Mouse (Mus musculus) liver, embryonic 15.5 days (tissue): ENCODE data around the gene Dnm3. TPM values are rescaled to one million over a fixed set of nuclear protein-coding genes. Genes with fewer than 3 reads are reported as not detected.

Experiments
- ATAC-seq: fragments of 200-750 bp; cut with Nextera tagmentation; 2 replicates; pipeline ENCODE4 v1.8.0; 2017; ENCODE audit warnings: moderate number of reproducible peaks, mild to moderate bottlenecking, moderate library complexity; ENCODE audit not compliant: insufficient read depth
- H3K27ac ChIP-seq: fragments of 300-500 bp; sonication (generic); replicated peaks from 2 replicates; pipeline ENCODE4 v1.5.1; 2015; ENCODE audit warnings: mild to moderate bottlenecking, inconsistent platforms
- H3K27me3 ChIP-seq: fragments of 300-500 bp; sonication (generic); 2 replicates; pipeline ENCODE4 v1.6.1; 2015; ENCODE audit warnings: mild to moderate bottlenecking, inconsistent platforms
- H3K36me3 ChIP-seq: fragments of 300-500 bp; sonication (generic); replicated peaks from 2 replicates; pipeline ENCODE4 v1.6.1; 2015; ENCODE audit warnings: moderate library complexity, mild to moderate bottlenecking, inconsistent platforms
- H3K4me1 ChIP-seq: fragments of 300-500 bp; sonication (generic); replicated peaks from 2 replicates; pipeline ENCODE4 v1.6.1; 2015; ENCODE audit warnings: inconsistent platforms
- H3K4me2 ChIP-seq: fragments of 300-500 bp; sonication (generic); 2 replicates; pipeline ENCODE4 v1.6.1; 2015; ENCODE audit warnings: moderate library complexity, mild to moderate bottlenecking, inconsistent platforms
- H3K4me3 ChIP-seq: fragments of 300-500 bp; sonication (generic); replicated peaks from 2 replicates; pipeline ENCODE4 v1.5.1; 2015; ENCODE audit warnings: mild to moderate bottlenecking, inconsistent platforms
- H3K9ac ChIP-seq: fragments of 300-500 bp; sonication (generic); 2 replicates; pipeline ENCODE4 v1.6.1; 2015; ENCODE audit warnings: moderate library complexity, mild to moderate bottlenecking, inconsistent platforms
- H3K9me3 ChIP-seq: fragments of 300-500 bp; sonication (generic); replicated peaks from 2 replicates; pipeline ENCODE4 v1.6.1; 2016; ENCODE audit warnings: inconsistent platforms
- WGBS: fragments of 180-500 bp; shearing (Covaris S2); methylation state at CpG from one replicate; pipeline ENCODE4 v1.1.7; 2015; ENCODE audit warnings: mixed read lengths; ENCODE audit not compliant: insufficient replicate concordance; 5-methylcytosine and 5-hydroxymethylcytosine counted together
- polyA plus RNA-seq: library from polyadenylated mRNA; unstranded; fragments of >200 nt; fragmentation: Nextera tagmentation; extraction: Ambion mirVana; gene quantifications from 2 replicates; pipeline ENCODE4 v1.2.1, GENCODE M21; 2015

Gene Dnm3
- polyA plus RNA-seq, 1 experiment from 2014 or later, result 1.2 TPM

GRCm38 (mm10) chr1:162036461-162036835, 441.4 kb downstream of the Dnm3 start:
- H3K27me3 ChIP-seq, result no peaks in the 10 kb centered on the region
- H3K9ac ChIP-seq, result no peak overlapping the region
- no peaks in the 10 kb centered on the region for H3K36me3 ChIP-seq
- no peaks in the 10 kb centered on the region for H3K9me3 ChIP-seq
- no peak overlapping the region for H3K27ac ChIP-seq
- 28% methylated on average over 5 of the region's 5 CpGs for WGBS
- H3K4me3 ChIP-seq, result no peak overlapping the region
- peaks cover 5% of the 10 kb centered on the region; the same call in 1 of the 2 replicates for H3K4me1 ChIP-seq
- no peak overlapping the region for H3K4me2 ChIP-seq
- ATAC-seq, result no peak

GRCm38 (mm10) chr1:162035800-162036460, 441.9 kb downstream of the Dnm3 start:
- ATAC-seq, result no peak
- H3K4me3 ChIP-seq, result no peak overlapping the region
- H3K27me3 ChIP-seq, result no peaks in the 10 kb centered on the region
- H3K9me3 ChIP-seq, result no peaks in the 10 kb centered on the region
- no peaks in the 10 kb centered on the region for H3K36me3 ChIP-seq
- peaks cover 5% of the 10 kb centered on the region; the same call in 1 of the 2 replicates for H3K4me1 ChIP-seq
- 71% methylated on average over 6 of the region's 6 CpGs for WGBS
- no peak overlapping the region for H3K27ac ChIP-seq
- H3K9ac ChIP-seq, result no peak overlapping the region
- H3K4me2 ChIP-seq, result no peak overlapping the region

GRCm38 (mm10) chr1:162023681-162024270, 454.1 kb downstream of the Dnm3 start:
- H3K36me3 ChIP-seq, result no peaks in the 10 kb centered on the region
- no peak for ATAC-seq
- H3K4me3 ChIP-seq, result no peak overlapping the region
- H3K27me3 ChIP-seq, result no peaks in the 10 kb centered on the region
- H3K4me2 ChIP-seq, result no peak overlapping the region
- no peak overlapping the region for H3K9ac ChIP-seq
- no peaks in the 10 kb centered on the region for H3K4me1 ChIP-seq
- H3K9me3 ChIP-seq, result no peaks in the 10 kb centered on the region
- WGBS, result 65% methylated on average over 8 of the region's 8 CpGs
- H3K27ac ChIP-seq, result no peak overlapping the region

GRCm38 (mm10) chr1:162020766-162021165, 457.1 kb downstream of the Dnm3 start:
- Histone ChIP-seq H3K4me2 (no peak overlapping the region), H3K27me3 (no peaks in the 10 kb centered on the region), H3K4me3 (no peak overlapping the region), H3K9me3 (no peaks in the 10 kb centered on the region), H3K27ac (no peak overlapping the region), H3K4me1 (no peaks in the 10 kb centered on the region), H3K36me3 (no peaks in the 10 kb centered on the region), H3K9ac (no peak overlapping the region)
- 67% methylated on average over 4 of the region's 4 CpGs for WGBS
- ATAC-seq, result no peak

- H3K4me2 ChIP-seq, result no peak overlapping the region
- no peaks in the 10 kb centered on the region for H3K27me3 ChIP-seq
- no peak overlapping the region for H3K27ac ChIP-seq
- ATAC-seq, result no peak
- no peak overlapping the region for H3K4me3 ChIP-seq
- H3K4me1 ChIP-seq, result no peaks in the 10 kb centered on the region
- whole genome bisulfite sequencing, result 80% methylated on average over 7 of the region's 7 CpGs
- no peaks in the 10 kb centered on the region for H3K36me3 ChIP-seq
- H3K9me3 ChIP-seq, result no peaks in the 10 kb centered on the region
- no peak overlapping the region for H3K9ac ChIP-seq
Observed at GRCm38 (mm10) chr1:162020303-162020731, 457.5 kb downstream of the Dnm3 start.

DNA sequence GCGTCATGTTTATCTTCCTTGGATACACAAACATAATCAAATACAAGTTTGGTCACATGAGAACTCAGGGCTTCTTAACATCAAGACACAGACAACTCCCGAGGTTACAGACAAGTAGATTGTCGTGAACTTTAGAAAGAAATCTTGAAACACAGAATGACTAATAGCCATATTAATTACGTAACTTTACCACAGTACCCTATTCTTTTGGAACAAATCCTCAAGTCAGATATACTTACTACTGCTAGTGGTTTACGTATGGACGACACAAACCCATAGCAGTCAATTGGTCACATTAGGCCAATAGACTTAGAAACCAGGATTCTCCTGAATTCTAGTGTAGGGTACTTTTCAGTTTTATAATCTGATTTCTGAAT, 459.2 kb downstream of the Dnm3 start:
- Histone ChIP-seq H3K9ac (no peak overlapping the region), H3K4me1 (0 out of 2 replicates have a peak, but pooled peaks cover under 1% of the 10 kb centered on the region), H3K27me3 (no peaks in the 10 kb centered on the region), H3K27ac (no peak overlapping the region), H3K4me3 (no peak overlapping the region), H3K36me3 (no peaks in the 10 kb centered on the region), H3K4me2 (no peak overlapping the region), H3K9me3 (no peaks in the 10 kb centered on the region)
- WGBS, result 47% methylated on average over 6 of the region's 6 CpGs
- ATAC-seq, result no peak

DNA sequence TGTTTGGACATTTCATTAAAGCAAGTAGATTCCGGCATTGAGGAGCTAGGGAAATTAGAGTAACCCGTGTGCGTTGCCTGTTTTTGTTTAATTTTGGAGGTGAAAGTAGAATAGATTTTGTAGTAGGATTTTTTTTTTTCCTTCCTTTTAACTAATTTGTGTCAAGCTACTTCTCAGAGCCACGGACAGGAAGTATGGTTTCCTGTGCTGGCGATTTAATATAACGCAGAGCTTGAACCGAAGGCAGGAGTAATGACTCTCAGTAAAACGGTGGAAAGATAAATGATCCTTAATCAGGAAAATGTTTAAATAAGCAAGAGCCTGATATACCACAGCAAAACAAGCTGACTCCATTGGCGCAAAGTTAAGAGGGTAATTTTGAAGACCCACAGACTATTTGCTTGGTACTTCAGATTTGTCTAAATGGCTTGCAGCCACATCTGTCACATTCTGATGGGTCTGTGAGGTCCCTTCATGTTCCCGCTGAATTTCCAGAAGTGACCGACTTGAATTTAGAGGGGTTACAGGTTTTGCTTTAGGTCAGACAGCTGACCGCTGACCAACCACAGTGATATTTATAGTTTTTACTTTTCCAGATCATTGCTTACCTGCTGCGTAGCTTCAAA, 459.7 kb downstream of the Dnm3 start:
- Histone ChIP-seq H3K27ac (no peak overlapping the region), H3K4me3 (no peak overlapping the region), H3K9me3 (no peaks in the 10 kb centered on the region), H3K9ac (no peak overlapping the region), H3K4me1 (0 out of 2 replicates have a peak, but pooled peaks cover 4% of the 10 kb centered on the region), H3K36me3 (no peaks in the 10 kb centered on the region), H3K4me2 (no peak overlapping the region), H3K27me3 (no peaks in the 10 kb centered on the region)
- 18% methylated on average over 13 of the region's 13 CpGs for WGBS
- ATAC-seq, result no peak

DNA sequence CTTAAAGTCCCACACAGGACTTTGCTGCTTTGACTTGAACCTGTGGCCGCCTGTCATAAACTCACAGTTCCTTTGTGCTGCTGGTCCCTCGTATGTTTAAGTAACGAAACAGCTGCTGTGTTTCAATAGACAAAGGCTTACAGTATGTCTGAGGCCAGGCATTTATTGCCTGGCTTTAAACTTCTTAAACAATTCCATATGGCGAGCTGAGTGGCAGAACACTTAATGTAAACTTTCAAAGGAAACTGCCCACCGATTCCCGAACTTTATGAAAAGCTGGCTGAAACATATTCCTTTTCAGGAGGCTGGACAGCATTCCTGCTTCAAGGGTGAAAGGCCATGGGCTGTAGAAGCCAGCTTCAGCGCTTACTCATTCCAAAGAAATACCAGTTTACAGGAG, 460.9 kb downstream of the Dnm3 start:
- Histone ChIP-seq H3K4me3 (no peak overlapping the region), H3K9me3 (no peaks in the 10 kb centered on the region), H3K27me3 (no peaks in the 10 kb centered on the region), H3K4me1 (0 out of 2 replicates have a peak, but pooled peaks cover 4% of the 10 kb centered on the region), H3K27ac (no peak overlapping the region), H3K4me2 (no peak overlapping the region), H3K9ac (no peak overlapping the region), H3K36me3 (no peaks in the 10 kb centered on the region)
- ATAC-seq, result no peak
- WGBS, result 49% methylated on average over 7 of the region's 7 CpGs

DNA sequence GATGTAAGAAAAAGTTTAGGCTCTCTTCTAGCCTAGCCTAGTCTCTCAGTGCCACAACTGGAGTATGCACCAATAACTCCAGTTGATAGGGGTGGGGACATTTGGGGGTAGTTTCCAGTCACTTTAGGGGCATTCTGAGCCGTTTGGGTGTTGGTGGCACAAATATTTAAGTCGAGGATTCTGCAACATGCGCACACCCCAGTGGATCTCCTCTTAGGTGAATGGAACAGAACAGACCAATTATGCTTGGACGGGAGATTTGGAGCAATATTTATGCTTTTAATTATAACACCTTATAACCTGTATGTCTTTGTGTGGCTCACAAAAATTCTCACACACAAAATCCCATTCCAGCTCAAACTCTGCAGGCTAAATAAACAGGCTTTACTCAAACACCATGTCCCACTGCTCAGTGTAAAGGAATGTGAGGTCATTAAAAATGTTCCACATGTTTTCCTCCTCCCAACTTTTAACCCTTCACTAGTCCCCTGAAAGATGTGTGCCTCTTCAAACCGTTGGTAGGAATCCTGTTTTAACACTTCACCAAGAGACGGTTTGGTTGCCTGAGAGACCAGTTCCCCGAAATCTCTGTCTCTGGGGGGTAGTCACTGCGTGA, 462.5 kb downstream of the Dnm3 start:
- H3K9me3 ChIP-seq, result no peaks in the 10 kb centered on the region
- no peak overlapping the region for H3K27ac ChIP-seq
- no peaks in the 10 kb centered on the region for H3K36me3 ChIP-seq
- no peaks in the 10 kb centered on the region for H3K27me3 ChIP-seq
- ATAC-seq, result no peak
- H3K4me2 ChIP-seq, result no peak overlapping the region
- no peak overlapping the region for H3K9ac ChIP-seq
- H3K4me3 ChIP-seq, result no peak overlapping the region
- H3K4me1 ChIP-seq, result 0 out of 2 replicates have a peak, but pooled peaks cover 4% of the 10 kb centered on the region
- WGBS, result 54% methylated on average over 8 of the region's 8 CpGs

DNA sequence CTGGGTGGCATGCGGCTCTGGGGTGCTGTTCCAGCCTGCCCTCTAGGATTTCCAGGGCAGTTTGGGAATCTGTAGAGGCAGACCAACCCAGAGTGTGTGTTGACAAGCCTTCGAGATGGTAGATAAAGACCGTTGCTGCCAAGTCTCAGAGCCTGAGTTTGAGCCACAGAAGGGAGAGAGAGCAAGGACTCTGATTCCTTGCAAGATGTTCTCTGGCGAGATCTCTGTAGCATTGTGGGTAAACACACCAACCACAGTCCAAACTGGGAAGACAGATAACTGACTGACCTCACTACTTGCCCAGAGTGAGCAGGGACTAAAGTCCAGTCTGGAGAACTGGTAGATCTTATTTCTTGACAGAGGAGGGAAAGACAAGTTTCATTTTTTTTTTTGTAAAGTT, 464.3 kb downstream of the Dnm3 start:
- Histone ChIP-seq H3K4me2 (no peak overlapping the region), H3K9me3 (no peaks in the 10 kb centered on the region), H3K4me1 (0 out of 2 replicates have a peak, but pooled peaks cover 4% of the 10 kb centered on the region), H3K27me3 (no peaks in the 10 kb centered on the region), H3K4me3 (no peak overlapping the region), H3K36me3 (no peaks in the 10 kb centered on the region), H3K27ac (no peak overlapping the region), H3K9ac (no peak overlapping the region)
- no peak for ATAC-seq
- 18% methylated on average over 4 of the region's 4 CpGs for WGBS

DNA sequence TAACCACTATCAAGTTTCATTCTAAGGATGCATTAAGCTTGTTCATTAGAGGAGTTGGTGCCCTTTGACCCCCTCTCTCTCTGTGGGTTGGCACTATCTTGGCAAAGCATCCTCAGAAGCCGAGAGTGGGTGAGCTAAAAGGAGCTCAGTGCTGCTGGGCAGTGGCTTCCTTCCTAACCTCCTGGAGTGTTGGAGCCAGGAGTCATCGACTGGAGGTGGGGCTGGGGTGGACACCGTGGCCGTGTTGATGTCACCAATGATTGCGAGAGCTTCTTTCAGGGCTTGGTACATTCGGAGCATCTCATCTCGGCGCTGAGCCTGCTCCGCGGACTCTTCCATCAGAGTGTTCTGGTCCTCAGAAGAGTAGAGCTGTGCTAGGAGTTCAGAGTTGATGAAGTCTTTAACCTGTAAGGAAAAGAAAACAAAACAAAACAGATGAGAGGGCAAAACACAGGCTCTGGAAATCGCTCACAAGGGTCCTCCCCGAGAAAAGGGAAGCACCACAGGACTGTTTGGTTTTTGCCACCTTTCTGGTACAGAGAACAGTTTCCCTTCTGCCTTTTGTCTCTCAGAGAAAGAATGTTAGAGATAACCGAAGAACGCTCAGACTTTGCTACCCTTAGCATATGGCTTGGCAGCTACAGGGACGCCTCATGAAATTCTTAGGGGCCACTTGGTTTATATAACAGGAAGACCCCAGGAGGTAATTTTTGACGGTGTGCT, 466.1 kb downstream of the Dnm3 start:
- Histone ChIP-seq H3K9me3 (no peaks in the 10 kb centered on the region), H3K4me3 (no peak overlapping the region), H3K36me3 (no peaks in the 10 kb centered on the region), H3K27ac (no peak overlapping the region), H3K4me2 (no peak overlapping the region), H3K9ac (no peak overlapping the region), H3K4me1 (0 out of 2 replicates have a peak, but pooled peaks cover 4% of the 10 kb centered on the region), H3K27me3 (no peaks in the 10 kb centered on the region)
- ATAC-seq, result no peak
- WGBS, result 51% methylated on average over 16 of the region's 16 CpGs
